In genomic region chr15:102270274-102270960, GRCm38 (mm10) we compare ENCODE assay signal across 12 mouse cellular contexts. TPM values are rescaled to one million over a fixed set of nuclear protein-coding genes. Genes with fewer than 3 reads are reported as not detected.
DNase-seq lines count a peak whose midpoint lies in the region; ATAC-seq and TF ChIP-seq lines count a peak whose summit lies in the region.
"Had no signal": no experiment of that assay in that cellular context is flagged by ENCODE, and none has a peak within 500 bp of the region (broad histone marks: within the 10 kb centered on the region; RNA-seq: fewer than 3 reads in every experiment).

Gm9918 (plus strand) TSS chr15:102270563.

- no peak within 1 kb of the TSS for H3K27ac ChIP-seq in forebrain, embryonic 11.5 days (ENCODE audit: low read depth, low read length)
- no peak within 1 kb of the TSS for H3K27ac ChIP-seq in forebrain, embryonic 16.5 days (ENCODE audit: low read length)
- no peak within 1 kb of the TSS for H3K27ac ChIP-seq in testis, adult 2 months (ENCODE audit: control insufficient read depth, insufficient read depth, low read depth, low read length)
- H3K27ac ChIP-seq in liver, embryonic 15.5 days (replicated peaks): no peak within 1 kb of the TSS
- no peak within 1 kb of the TSS for H3K27ac ChIP-seq in stomach, postnatal 0 days (replicated peaks)

- H3K27me3 ChIP-seq in forebrain, embryonic 11.5 days (ENCODE audit: control insufficient read depth, insufficient read depth, low read length): peaks cover 5% of the 10 kb centered on the region; the same call in 1 of the 2 replicates
- peaks cover 7% of the 10 kb centered on the region for H3K27me3 ChIP-seq in forebrain, embryonic 16.5 days (replicated peaks; ENCODE audit: control insufficient read depth, insufficient read depth, low read length)
- no peaks in the 10 kb centered on the region for H3K27me3 ChIP-seq in testis, adult 2 months (ENCODE audit: control insufficient read depth, insufficient read depth, low read length)
- H3K27me3 ChIP-seq in liver, embryonic 15.5 days: peaks cover 48% of the 10 kb centered on the region
- no peaks in the 10 kb centered on the region for H3K27me3 ChIP-seq in stomach, postnatal 0 days (ENCODE audit: control insufficient read depth, insufficient read depth, low read length)

- H3K4me3 ChIP-seq in forebrain, embryonic 11.5 days (ENCODE audit: low read depth, low read length): peak within 1 kb of the TSS; percentile 9; the same call in 1 of the 2 replicates
- no peak within 1 kb of the TSS for H3K4me3 ChIP-seq in forebrain, embryonic 16.5 days (replicated peaks; ENCODE audit: low read length)
- peak within 1 kb of the TSS; percentile 2 for H3K4me3 ChIP-seq in testis, adult 2 months (ENCODE audit: control insufficient read depth, low read depth, low read length)
- H3K4me3 ChIP-seq in liver, embryonic 15.5 days (replicated peaks): no peak within 1 kb of the TSS
- peak within 1 kb of the TSS; percentile 22 for H3K4me3 ChIP-seq in stomach, postnatal 0 days (ENCODE audit: low read depth, low read length)

- 6% methylated on average over 20 of the region's 21 CpGs for WGBS in forebrain, embryonic 11.5 days
- WGBS in forebrain, embryonic 16.5 days: 9% methylated on average over 20 of the region's 21 CpGs
- WGBS in liver, embryonic 15.5 days (ENCODE audit: insufficient replicate concordance): 30% methylated on average over 21 of the region's 21 CpGs
- 21% methylated on average over 19 of the region's 21 CpGs for WGBS in stomach, postnatal 0 days

- no peak for ATAC-seq in forebrain, embryonic 11.5 days (replicated peaks; ENCODE audit: low FRiP score)
- ATAC-seq in forebrain, embryonic 16.5 days: no peak
- no peak for ATAC-seq in liver, embryonic 15.5 days (ENCODE audit: insufficient read depth)
- ATAC-seq in stomach, postnatal 0 days (ENCODE audit: low FRiP score, low TSS enrichment): 0 out of 2 replicates have a peak, but pooled peaks have one; percentile 48
- ATAC-seq: activated CD4-positive, CD25-positive, alpha-beta regulatory T cell, adult 4 months had no signal

- H3K4me1 ChIP-seq in forebrain, embryonic 11.5 days (replicated peaks; ENCODE audit: control insufficient read depth, insufficient read depth, low read length): peaks cover 6% of the 10 kb centered on the region; the same call in 1 of the 2 replicates
- no peaks in the 10 kb centered on the region for H3K4me1 ChIP-seq in forebrain, embryonic 16.5 days (replicated peaks; ENCODE audit: control insufficient read depth, insufficient read depth, low read length)
- peaks cover 2% of the 10 kb centered on the region for H3K4me1 ChIP-seq in testis, adult 2 months (ENCODE audit: control insufficient read depth, insufficient read depth, low read length)
- no peaks in the 10 kb centered on the region for H3K4me1 ChIP-seq in liver, embryonic 15.5 days (replicated peaks)
- H3K4me1 ChIP-seq in stomach, postnatal 0 days (replicated peaks; ENCODE audit: control insufficient read depth, insufficient read depth): no peaks in the 10 kb centered on the region

- H3K36me3 ChIP-seq in forebrain, embryonic 11.5 days (ENCODE audit: control insufficient read depth, insufficient read depth, low read length): no peaks in the 10 kb centered on the region
- H3K36me3 ChIP-seq in forebrain, embryonic 16.5 days (ENCODE audit: control insufficient read depth, insufficient read depth): no peaks in the 10 kb centered on the region
- H3K36me3 ChIP-seq in testis, adult 2 months (ENCODE audit: control insufficient read depth, insufficient read depth, low read length): no peaks in the 10 kb centered on the region
- H3K36me3 ChIP-seq in liver, embryonic 15.5 days (replicated peaks): no peaks in the 10 kb centered on the region
- H3K36me3 ChIP-seq in stomach, postnatal 0 days (ENCODE audit: control insufficient read depth, insufficient read depth, low read length): no peaks in the 10 kb centered on the region

- no peak for TF ChIP-seq EP300 in stomach, postnatal 0 days (optimal IDR thresholded peaks at IDR 0.05)

- no peak for TF ChIP-seq POLR2A in testis, adult 2 months (IDR thresholded peaks at IDR 0.05; ENCODE audit: control insufficient read depth, low read depth, low read length)

- no peaks in the 10 kb centered on the region for H3K9me3 ChIP-seq in forebrain, embryonic 11.5 days (ENCODE audit: control insufficient read depth, low read length)
- H3K9me3 ChIP-seq in forebrain, embryonic 16.5 days (ENCODE audit: control insufficient read depth, low read length): no peaks in the 10 kb centered on the region
- H3K9me3 ChIP-seq in liver, embryonic 15.5 days (replicated peaks): no peaks in the 10 kb centered on the region
- no peaks in the 10 kb centered on the region for H3K9me3 ChIP-seq in stomach, postnatal 0 days (ENCODE audit: control insufficient read depth, low read length)

- TF ChIP-seq CTCF in testis, adult 2 months (IDR thresholded peaks at IDR 0.05; ENCODE audit: control insufficient read depth, insufficient read depth, insufficient replicate concordance, low read depth, low read length): no peak
- no peak for TF ChIP-seq CTCF in stomach, postnatal 0 days (IDR thresholded peaks at IDR 0.05; ENCODE audit: low read depth)

- H3K9ac ChIP-seq in forebrain, embryonic 11.5 days (ENCODE audit: low read length): peak within 1 kb of the TSS; percentile 29; the same call in 1 of the 2 replicates
- H3K9ac ChIP-seq in forebrain, embryonic 16.5 days (replicated peaks; ENCODE audit: low read depth, low read length): no peak within 1 kb of the TSS
- no peak within 1 kb of the TSS for H3K9ac ChIP-seq in liver, embryonic 15.5 days
- H3K9ac ChIP-seq in stomach, postnatal 0 days (ENCODE audit: low read length): 0 out of 2 replicates have a peak within 1 kb of the TSS, but pooled peaks have one; percentile 18

- DNase-seq in forebrain, embryonic 11.5 days (ENCODE audit: low spot score): no peak
- no peak for DNase-seq in testis, postnatal 14 days (ENCODE audit: low spot score)
- peak; percentile 19 for DNase-seq in stomach, postnatal 0 days (ENCODE audit: low spot score)
- no peak for DNase-seq in frontal cortex, postnatal 36 days (ENCODE audit: low spot score in 2 of 2)
- DNase-seq in cerebellum, adult 11 months: no peak
- DNase-seq: cerebellum, postnatal 25 days; kidney, adult 8-10 months; thymus, adult 2 months had no signal

- peak within 1 kb of the TSS; percentile 32; the same call in 1 of the 2 replicates for H3K4me2 ChIP-seq in forebrain, embryonic 11.5 days (ENCODE audit: low read depth, low read length, severe bottlenecking)
- H3K4me2 ChIP-seq in forebrain, embryonic 16.5 days (ENCODE audit: low read length): no peak within 1 kb of the TSS
- peak within 1 kb of the TSS; percentile 20 for H3K4me2 ChIP-seq in liver, embryonic 15.5 days
- peak within 1 kb of the TSS; percentile 40 for H3K4me2 ChIP-seq in stomach, postnatal 0 days (replicated peaks; ENCODE audit: low read depth)

RNA-seq across cellular contexts. Expression of gene Gm9918, which starts in this region (rescaled TPM):
- polyA plus RNA-seq in forebrain, embryonic 11.5 days (2014; fragmentation: Nextera tagmentation; extraction: Ambion mirVana): 0.21 and 0.48 TPM in 2 replicates
- 0.11 TPM in 1 of 2 replicates, not detected in the other for polyA plus RNA-seq in forebrain, embryonic 16.5 days (2015; fragmentation: Nextera tagmentation; extraction: Ambion mirVana)
- polyA plus RNA-seq in testis, adult 2 months (2012; rRNA removed): 0.08 and 0.10 TPM in 2 replicates
- not detected in 2 replicates for polyA plus RNA-seq in liver, embryonic 15.5 days (2015; fragmentation: Nextera tagmentation; extraction: Ambion mirVana)
- polyA plus RNA-seq in stomach, postnatal 0 days (2015; fragmentation: Nextera tagmentation; extraction: Ambion mirVana): 0.10 and 0.12 TPM in 2 replicates
- polyA plus RNA-seq: activated CD4-positive, CD25-positive, alpha-beta regulatory T cell, adult 4 months had no signal

Comparison
In these comparisons a context has a peak if more than half of its experiments do, and no peak if none do; other contexts are left out.
1. H3K4me3 ChIP-seq: peak in forebrain, embryonic 11.5 days (single experiment) and testis, adult 2 months (single experiment); none in forebrain, embryonic 16.5 days (single experiment) and liver, embryonic 15.5 days (single experiment).
2. Peak in DNase-seq, ATAC-seq, H3K4me3 ChIP-seq, H3K9ac ChIP-seq and H3K4me2 ChIP-seq in stomach, postnatal 0 days; RNA of the gene not detected or under 1 TPM.